Mouse (Mus musculus): ENCODE results near the gene Stard7.

DNA sequence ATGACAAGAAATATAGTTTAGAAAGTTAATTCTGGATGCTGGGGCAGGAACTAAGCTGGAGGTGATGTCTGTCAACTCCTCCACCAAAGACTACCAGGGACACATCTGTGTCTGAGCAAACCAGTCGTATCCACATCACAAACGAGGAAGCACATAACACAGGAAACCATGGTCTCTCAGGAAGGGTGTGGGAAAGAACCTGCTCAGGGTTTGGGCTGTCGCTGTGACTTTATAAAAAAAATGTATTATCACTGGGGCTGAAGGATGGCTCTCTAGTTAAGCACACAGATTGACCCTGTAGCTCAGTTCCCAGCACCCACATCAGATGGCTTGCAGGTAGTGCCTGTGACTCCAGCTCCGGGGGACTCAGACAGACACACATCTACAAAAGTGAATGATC, 49.1 kb downstream of the Stard7 start:
- TF ChIP-seq CTCF (IDR thresholded peaks at IDR 0.05; ENCODE audit: low read depth), result no peak
- TF ChIP-seq EP300 (IDR thresholded peaks at IDR 0.05; ENCODE audit: low read depth), result no peak

Measured in heart, postnatal 0 days (tissue).